Mouse (Mus musculus) layer of hippocampus, postnatal 36 days (tissue): Measurements from ENCODE around the gene Cep41. TPM values are rescaled to one million over a fixed set of nuclear protein-coding genes. Genes with fewer than 3 reads are reported as not detected.

Source experiments
- DNase-seq, 2 experiments: peaks; one replicate each; pipeline ENCODE4 v3.0.0; 2022
- total RNA-seq, 2 experiments: library from RNA; stranded (reverse); gene quantifications; 2 replicates each; pipeline ENCODE4 v1.2.3; 2021

Gene Cep41
- total RNA-seq, 2 experiments from 2014 or later = 6.7 to 6.8 TPM

DNA sequence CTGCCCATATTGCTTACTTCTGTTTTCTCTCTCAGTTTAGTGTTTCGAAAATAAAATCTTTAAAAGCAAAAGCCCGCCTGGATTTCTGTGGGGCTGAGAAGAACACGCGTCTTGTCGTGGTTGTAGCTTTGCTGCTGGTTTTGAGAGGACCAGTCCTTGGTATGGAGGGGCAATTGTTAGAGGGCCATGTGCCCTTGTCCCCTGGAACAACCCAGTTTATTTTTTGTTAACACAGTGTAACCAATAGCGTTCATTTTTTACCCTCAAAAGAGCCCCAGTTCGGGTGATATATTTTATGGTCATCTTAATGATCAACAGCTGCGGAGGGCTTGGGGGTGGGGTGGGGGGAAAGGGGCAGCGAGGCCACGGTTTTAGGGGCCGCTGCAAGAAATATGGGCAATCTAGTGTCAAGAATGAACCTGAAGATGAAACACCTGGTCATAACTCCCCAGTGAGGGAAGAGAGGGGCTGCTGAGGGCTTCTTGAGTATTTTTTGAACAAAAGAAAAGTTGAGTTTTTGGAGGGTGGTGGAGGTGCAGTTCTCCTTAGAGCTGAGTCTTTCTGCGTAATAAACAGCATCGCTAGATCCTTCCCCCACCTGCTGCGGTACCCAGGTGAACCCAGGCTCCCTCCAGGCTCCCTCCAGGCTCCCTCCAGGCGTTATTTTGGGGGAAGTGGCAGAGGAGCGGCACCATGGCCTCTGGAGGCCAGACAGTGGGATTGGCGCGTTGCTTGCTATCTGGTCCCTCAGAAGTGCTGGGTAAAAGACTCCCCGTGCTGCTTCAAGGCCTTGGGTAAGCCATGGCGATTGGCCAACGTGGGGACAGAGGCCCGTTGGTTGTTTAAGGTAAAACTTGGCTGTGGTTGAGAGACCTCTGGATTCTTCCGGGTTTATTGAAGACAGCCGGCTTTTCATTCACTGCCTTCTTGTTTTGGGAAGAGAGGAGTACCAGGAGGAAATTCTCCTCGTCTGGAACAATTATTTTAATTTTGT, 17.1 kb upstream of the Cep41 start:
- no peak for DNase-seq

DNA sequence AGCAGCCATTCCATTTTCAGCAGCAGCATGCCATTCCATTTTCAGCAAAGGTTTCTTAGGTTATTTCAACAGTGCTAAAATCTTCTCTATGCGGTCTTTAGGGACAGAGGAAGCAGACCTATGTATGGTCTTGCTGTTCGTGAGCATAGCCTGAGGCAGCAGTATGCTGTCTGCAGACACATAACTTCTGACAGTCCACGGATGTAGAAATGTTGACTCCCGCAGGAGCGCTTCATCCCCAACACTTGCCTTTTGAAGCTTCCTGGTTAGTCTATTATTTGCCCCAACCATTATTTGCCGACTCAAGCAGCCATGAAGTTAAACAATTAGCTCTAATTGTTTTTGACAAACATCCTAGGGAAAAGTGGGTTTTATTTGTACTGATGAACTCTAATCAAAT, 15.6 kb upstream of the Cep41 start:
- no peak for DNase-seq

DNA sequence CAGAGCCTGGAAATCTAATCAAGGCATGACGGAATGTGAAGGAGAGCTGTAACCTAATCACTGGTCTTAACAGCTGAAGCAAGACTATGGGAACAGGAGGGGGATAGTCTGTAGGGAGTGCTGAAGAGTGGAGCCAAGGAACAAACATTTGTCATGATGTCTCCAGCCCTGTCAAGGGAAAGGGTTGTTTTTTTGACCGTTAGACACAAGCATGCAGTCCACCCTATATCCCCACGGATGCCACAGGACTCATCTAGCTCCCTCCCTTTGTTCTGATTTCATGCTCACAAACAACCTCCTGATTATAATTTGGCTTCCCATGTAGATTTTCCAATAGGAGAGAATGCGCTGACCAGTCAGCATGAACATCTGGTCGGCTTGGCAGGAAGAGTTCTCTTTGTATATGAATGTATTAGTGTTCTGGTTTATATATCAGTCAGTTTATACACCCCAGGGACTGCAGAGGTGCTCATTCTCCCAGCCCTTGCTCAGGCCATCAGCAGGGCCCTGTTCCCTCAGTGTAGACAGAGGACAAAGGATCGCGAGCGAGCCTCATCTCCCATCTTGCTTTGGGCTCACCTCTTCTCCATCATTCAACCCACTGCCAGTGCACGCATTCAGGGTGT, 10.5 kb upstream of the Cep41 start:
- no peak for DNase-seq

DNA sequence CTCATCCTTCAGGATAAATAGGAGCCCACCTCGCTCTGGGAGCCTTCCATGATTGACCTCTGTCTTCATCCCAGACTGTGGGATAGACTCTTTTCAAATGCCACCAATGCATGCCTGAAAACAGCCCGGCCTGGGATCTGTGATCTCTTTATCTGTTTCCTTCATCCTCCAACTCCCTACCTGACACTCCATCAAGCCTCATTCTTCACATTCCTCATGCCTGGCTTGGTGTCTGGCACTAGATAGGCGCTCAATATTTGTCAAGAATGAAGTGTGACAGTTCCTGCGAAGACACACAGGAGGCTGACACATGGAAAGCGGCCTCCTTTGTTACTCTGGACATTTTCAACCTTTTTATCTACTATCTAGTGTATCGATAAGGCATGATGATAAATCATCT, 9.9 kb upstream of the Cep41 start:
- no peak for DNase-seq

DNA sequence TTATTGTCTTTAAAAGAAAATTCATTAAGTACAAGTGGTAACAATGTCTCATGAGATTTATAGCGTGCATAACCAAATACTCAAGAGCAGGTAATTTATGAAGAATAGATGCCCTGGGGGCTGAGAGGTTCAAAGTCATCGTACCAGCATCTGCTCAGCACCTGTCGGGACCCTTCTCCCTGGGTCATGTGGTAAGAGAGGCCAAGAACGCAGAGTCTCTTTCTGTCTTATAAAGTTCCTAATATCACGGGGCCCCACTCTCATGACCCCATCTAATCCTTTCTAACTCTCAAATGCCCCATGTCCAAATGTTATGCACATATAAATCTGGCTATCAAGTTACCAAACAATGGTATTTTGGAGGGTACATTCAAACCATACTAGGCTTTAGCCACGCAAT, 9.3 kb upstream of the Cep41 start:
- DNase-seq = no peak

DNA sequence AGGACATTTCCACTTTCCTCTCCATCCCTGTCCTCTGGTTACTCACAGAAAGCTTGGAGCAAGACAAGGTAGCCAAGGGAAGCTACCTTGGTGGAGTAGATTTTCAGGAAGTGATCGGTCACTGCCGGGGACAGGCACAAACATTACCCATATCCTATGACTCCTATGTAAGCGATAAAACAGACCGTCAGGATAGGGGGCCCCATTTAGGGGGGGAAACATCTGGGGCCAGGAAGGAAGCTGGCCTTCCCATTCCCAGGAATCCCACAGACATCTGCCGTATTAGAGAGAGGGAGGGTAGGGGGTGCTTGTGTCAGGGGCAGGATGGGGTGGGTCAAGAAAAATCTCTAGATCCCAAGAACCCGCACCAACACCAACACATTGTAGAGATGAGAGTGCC, 6.6 kb upstream of the Cep41 start:
- no peak for DNase-seq

DNA sequence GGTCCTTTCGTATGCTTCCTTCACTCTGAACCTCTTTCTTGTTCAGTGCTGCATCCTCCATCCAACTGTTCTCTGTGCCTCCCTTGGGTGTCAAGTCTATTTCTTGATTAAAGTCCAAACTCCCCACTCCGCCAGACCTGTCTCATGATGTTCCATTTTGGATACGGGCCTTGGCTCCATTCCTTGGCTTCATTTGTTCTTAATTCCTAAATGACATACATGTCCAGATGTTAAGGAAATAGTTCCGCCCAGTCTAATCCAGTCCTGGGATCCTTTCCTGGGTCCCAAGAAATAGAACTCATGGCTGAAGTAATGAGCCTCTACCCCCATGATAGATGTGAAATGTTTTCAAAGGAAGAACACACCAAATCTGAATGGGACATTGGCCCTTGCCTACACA, 4.5 kb upstream of the Cep41 start:
- no peak for DNase-seq

DNA sequence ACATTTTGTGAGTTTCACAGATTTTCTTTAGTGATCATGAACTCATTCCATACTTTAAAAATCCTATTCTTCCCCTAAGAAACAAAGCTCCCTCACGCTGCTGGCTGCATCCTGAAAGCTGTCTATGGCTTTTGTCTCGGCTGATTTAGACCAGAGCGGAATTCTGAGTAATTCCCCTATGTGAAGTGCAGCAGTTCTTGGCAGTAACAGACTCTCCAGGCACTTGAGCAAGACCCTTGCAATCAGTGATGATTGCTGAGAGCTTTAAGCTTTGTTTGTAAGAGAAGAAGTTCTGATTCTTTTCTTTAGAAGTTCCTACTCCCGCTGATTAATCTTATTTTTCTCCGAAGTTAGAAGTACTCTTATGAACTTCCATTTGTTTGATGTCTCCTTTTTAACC, 3.9 kb upstream of the Cep41 start:
- no peak for DNase-seq

DNA sequence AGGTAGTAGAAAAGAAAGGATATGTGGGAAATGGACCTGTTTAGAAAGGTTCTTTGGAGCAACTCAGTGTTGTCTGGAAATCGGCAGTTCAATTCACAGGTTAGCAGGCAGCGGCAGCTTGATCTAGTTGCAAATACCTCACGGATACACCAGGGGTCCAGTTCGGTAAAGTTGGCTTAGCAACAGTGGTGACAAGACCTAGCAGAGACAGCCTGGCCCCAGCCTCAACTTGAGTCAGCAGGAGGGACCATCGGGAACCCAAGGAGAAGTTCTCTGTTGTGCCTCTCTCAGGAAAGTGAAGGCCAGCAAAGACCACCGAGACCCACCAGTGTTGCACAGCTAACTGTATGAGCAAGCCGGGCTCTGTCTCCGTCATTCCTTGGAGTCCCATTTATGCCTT, 1.6 kb upstream of the Cep41 start:
- no peak for DNase-seq

DNA sequence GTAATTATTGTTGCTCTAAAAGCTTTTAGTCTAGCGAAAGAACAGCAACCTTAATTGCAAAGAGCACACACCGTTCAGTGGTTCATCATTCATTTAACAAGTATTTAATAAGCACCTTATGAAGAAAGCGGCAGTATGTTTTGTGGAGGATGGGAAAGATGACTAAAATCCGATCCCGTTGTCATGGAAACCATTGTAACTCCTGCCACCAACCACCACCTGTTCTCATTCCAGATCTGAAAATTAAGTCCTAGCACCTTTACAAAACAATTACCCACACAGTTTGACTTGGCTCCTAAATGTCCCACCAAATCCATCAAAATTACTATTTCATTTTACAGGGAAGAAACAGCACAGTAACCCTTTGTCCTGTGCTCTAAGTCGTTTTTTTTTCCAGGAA, 660 bp upstream of the Cep41 start:
- peak in 1 of 2 experiments; percentile 30 for DNase-seq

DNA sequence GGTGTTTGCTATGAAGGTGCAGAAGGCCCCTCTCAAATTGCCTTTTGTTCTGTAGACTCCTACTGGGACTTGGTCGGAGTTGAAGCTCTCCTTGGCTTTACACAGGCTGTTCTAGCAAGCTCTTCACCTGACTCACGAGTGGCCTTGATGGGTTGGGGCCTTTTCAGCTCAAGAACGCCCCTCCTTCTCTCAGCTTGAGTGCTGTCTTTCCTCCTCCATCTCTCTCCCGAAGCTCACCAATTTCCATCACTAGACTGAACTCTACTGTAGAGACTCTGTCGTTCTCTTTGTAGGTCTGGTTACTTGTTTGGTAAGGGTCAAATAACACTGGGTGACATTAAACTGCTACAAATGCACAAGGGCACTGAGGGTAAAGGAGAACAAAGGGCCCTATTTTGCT, 723 bp downstream of the Cep41 start:
- DNase-seq = no peak

DNA sequence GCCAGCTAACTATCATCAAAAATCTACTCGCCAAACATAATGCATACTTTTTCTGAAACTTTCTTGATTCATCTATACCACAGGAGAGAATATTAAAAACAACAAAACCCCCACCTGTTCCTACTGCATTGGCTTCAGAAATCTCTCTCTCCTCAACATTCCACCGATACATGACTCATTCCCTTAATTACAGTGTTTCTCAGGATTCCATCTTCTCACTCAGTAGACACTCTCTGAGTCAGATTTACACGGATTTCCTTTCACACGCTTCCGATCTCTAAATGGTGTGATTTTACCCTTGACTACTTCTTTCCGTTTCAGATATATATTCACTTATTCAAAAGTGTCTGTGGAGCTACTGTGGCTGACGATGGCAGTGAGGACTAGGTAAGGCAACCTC, 6.4 kb downstream of the Cep41 start:
- no peak for DNase-seq

DNA sequence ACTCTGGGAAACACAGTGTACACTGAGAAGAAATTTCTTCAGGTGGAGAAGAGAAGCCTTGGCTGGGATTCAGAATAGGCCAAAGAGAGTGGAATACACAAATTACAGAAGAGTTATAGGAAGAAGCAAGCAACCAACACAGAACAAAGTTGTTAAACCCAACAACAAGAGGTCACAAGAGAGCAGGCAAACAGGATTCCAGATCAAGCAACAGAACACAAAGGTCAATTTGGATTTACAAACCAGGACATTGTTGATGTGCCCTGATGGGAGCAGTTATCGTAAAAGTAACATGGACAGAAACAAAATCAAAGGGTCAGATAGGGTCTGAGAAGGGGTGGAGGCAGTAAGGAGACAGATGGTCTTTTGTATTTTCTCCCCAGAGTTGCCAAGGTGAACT, 9.0 kb downstream of the Cep41 start:
- no peak for DNase-seq

DNA sequence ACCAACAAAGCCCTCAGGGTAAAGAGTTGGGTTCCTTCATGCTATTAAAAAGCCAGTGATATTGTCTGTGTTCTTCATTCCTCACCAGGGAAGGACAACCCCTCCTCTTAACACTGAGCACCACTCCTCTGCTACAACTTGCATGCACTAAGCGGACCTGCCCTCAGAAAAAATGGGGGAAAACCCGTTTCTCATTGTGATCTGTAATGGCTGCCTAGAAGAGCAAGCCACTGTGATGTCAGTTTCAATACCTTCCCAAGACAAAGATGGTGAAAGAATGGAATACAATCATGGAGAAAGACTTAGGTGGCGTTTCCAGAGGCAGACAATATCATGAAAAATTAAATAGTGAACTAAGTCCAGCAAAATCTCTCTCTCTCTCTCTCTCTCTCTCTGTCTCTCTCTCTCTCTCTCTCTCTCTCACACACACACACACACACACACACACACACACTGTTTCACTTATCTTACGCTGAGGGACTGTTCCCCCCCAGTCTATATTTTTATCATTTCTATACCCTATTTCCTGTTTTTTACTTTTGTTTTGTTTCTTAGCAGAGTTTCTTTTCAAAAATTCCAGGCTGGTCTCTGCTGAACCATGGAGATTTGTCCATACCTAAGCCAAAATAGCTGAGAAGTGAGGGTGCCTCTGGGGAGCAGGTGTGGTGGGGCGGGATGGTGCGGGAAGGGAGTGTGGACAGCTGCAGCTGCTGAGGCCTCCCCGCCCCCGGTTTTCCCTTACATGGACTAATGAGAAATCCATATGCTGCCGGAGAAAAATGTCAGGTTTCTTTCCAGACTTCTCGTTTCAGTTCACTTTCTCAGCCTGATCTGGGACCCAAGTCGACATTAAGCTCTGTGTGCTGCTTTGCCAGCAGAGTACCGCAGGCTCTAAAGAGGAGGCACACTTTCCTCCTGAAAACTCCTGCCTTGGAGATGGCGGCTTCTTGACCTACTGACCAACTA, 11.3 kb downstream of the Cep41 start:
- no peak for DNase-seq

DNA sequence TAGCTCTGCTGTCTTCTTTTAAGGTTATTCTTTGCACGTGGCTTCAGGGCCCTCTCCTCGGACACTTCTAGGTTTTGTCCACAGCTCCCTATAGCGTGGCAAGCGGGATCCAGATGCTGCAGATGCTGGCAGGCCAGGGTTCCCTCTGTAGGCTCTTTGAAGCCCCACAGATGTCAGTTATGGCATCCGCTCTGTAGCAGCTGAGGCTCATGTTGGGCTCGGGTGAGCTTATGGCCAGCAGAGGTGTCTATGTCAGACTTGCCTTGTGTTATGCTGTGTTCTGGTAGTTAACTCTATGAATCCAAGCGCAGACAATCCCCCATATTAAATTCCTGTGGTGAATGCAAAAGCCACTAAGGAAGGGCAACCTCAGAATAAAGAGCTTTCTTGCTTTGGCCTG, 13.1 kb downstream of the Cep41 start:
- DNase-seq = no peak

DNA sequence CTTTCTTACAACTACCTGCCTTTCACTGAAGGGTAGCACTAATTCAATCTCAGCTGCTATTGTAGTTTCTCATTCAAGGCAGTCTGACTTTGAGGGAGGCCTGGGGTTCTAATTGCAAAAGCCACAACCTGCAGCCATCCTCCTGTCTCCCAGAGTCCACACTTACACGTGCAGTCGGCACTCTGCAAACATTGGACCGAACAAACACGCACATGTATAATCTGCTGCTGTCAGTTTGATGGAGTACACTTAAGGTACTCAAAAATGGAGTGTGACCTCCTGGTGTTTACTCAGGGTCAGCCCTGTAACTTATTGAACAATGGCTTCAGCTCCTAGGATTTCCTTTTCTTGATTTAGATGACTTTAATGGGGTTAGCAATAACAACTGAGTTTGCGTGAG, 14.0 kb downstream of the Cep41 start:
- DNase-seq = no peak

DNA sequence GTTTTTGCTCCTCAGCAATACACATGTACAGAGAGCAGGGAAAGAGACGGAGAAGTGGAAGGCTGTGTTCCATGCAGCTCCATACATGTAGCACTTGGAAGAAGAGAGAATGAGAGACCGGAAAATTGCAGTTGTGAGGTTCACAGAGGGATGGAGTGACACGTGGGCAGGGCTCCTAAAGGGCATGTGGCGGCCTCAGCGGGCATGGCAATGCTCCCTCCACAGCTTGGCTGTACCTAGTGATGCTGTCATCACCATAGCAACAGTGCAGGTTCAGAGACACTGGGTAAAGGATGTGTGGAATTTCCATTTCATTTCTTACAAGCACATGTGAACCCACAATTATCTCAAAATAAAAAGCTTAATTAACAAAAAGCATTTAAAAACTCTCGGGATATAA, 15.1 kb downstream of the Cep41 start:
- no peak for DNase-seq

DNA sequence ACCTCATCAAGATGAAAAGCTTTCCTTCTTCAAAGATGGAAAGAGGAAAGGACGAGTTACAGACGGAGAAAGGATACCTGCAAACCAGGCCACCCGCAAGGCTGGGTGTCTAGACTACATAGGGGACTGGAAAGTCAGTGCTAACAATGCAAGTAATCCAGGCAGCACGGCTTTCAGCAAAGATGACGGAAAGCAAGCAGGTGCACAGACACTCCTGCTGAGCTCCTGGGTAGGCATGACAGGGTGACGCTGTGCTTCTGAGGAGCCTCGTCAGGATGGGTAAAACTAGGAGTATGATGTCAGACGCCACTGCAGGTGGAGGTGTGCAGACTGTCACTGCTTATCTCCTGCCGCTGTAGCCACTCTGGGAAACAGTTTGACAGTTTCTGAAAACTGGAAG, 16.0 kb downstream of the Cep41 start:
- no peak for DNase-seq

DNA sequence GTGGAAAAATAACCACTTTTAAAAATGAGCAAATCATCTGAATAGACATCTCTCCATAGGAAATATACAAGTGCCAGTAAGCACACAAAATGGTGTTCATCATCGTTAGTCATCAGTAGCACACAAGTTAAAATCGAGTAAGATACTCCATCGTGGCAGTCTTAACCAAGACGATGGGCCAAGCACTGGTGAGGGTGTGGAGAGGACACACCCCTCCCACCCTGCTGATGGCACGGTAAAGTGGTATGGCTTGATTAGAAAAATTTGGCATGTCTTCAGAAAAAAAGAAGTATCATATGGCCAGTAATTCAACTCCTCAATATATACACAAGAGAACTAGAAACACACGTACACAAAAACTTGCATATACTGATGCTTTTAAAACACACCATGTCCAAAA, 17.0 kb downstream of the Cep41 start:
- DNase-seq = no peak

DNA sequence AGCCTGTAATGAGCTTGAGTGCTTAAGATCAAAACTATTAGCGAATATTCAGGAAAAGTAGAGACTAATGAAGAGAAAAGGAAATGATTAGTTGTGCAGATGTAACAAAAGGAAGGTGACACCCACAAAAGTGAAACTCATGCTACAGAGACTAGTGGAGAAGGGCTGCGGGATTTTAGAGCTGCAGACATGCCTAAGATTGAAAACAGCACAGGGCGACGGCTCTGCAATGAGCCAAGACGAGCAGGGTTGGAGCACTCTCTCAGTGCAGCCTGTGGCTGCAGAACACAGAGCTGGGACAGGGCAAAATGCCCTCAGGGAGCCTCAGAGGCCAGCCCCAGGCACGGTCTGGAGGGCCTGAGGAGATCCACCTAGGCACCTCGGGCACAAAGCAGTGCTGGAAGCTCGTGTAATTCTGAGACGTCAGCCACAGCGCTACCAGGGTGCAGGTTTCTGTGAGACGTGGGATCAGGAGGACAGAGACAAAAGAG, 18.2 kb downstream of the Cep41 start:
- peak in 1 of 2 experiments; percentile 34 for DNase-seq

DNA sequence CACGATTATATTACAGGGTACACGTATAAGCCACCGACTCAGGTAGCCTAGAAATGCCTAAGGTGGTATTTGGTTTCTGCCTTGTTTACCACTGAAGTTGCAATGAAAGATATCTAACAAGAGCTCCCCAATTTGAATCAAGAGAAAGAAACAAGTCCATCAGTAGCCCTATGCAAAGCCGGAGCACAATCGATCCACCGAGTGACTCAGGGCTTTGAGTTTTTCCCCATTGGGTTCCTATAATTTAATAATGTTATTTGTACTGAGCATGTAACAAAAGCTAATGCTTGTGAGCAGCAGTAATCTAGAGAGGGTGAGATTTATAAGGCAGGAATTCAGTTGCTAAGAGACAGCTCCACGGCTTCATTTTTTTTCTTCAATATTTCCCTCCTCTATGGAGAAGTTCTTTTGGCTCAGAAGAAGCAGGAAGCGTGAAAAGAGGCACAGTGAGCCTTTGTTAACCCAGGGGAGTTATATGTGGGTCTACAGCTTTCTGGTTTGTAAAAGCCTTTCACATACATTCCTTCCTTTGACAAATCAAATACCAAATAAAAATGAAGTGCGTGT, 18.8 kb downstream of the Cep41 start:
- peak in 1 of 2 experiments; percentile 27 for DNase-seq
